Mouse (Mus musculus) liver, embryonic 16.5 days (tissue): ENCODE measurements at regions not wholly inside any gene's neighbourhood (a gene's known extent, or its start where the extent isn't known, plus 50 kb on each side); places are given as distances from the start of the nearest gene placed in this dataset.

Experiments used
- ATAC-seq: fragments of 200-750 bp; cut with Nextera tagmentation; 2 replicates; pipeline ENCODE4 v1.8.0; 2017; ENCODE audit warnings: low read depth, mild to moderate bottlenecking, moderate number of reproducible peaks, moderate library complexity
- H3K27ac ChIP-seq: fragments of 300-500 bp; sonication (generic); 2 replicates; pipeline ENCODE4 v1.5.1; 2014; ENCODE audit warnings: mild to moderate bottlenecking, low read length
- H3K27me3 ChIP-seq: fragments of 300-500 bp; sonication (generic); 2 replicates; pipeline ENCODE4 v1.6.1; 2014; ENCODE audit warnings: low read depth, low read length, mixed read lengths; ENCODE audit not compliant: control insufficient read depth, insufficient read depth
- H3K36me3 ChIP-seq: fragments of 300-500 bp; sonication (generic); 2 replicates; pipeline ENCODE4 v1.6.1; 2014; ENCODE audit warnings: mild to moderate bottlenecking; ENCODE audit not compliant: control insufficient read depth, insufficient read depth
- H3K4me1 ChIP-seq: fragments of 300-500 bp; sonication (generic); 2 replicates; pipeline ENCODE4 v1.6.1; 2014; ENCODE audit warnings: low read depth, low read length, mixed read lengths; ENCODE audit not compliant: control insufficient read depth
- H3K4me2 ChIP-seq: fragments of 300-500 bp; sonication (generic); 2 replicates; pipeline ENCODE4 v1.6.1; 2014; ENCODE audit warnings: low read depth, low read length, mixed read lengths
- H3K4me3 ChIP-seq: fragments of 300-500 bp; sonication (generic); 2 replicates; pipeline ENCODE4 v1.5.1; 2014; ENCODE audit warnings: low read depth, mild to moderate bottlenecking, low read length
- H3K9ac ChIP-seq: fragments of 300-500 bp; sonication (generic); 2 replicates; pipeline ENCODE4 v1.6.1; 2014; ENCODE audit warnings: low read depth, low read length
- H3K9me3 ChIP-seq: fragments of 300-500 bp; sonication (generic); replicated peaks from 2 replicates; pipeline ENCODE4 v1.6.1; 2016; ENCODE audit warnings: low read length; ENCODE audit not compliant: control insufficient read depth
- WGBS: fragments of 180-500 bp; shearing (Covaris S2); extraction: QIAGEN DNeasy Blood & Tissue Kit; methylation state at CpG from one replicate; pipeline ENCODE4 v1.1.7; 2014; ENCODE audit not compliant: insufficient replicate concordance; 5-methylcytosine and 5-hydroxymethylcytosine counted together

GRCm38 (mm10) chr4:55451026-55451425, 81.2 kb downstream of the Klf4 start:
- Histone ChIP-seq H3K27me3 (no peaks in the 10 kb centered on the region), H3K4me1 (no peaks in the 10 kb centered on the region)
- ATAC-seq = no peak

DNA sequence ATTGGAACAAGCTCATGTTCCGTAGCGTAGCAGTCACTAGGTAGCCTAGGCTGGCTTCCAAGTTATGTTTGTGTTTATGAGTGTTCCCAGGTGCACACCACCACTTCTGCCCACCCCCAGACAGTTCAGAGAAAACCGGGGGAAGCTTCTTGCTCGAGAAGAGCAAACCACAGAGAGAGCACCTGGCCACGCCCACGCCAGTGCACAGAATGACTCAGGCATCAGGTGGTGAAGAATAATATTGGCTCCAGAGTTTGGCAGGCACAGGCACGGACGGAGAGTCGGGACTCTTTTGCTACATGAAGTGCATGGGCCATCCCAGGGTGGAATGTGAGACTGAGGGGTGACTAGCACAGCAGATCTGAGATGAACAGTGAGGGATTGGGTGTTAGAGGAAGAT, 88.8 kb downstream of the Klf4 start:
- ATAC-seq = no peak
- Histone ChIP-seq H3K4me3 (no peak overlapping the region), H3K9me3 (no peaks in the 10 kb centered on the region), H3K27ac (no peak overlapping the region), H3K4me2 (no peak overlapping the region), H3K36me3 (no peaks in the 10 kb centered on the region), H3K4me1 (no peaks in the 10 kb centered on the region), H3K27me3 (no peaks in the 10 kb centered on the region), H3K9ac (no peak overlapping the region)
- WGBS = 54% methylated on average over 9 of the region's 9 CpGs

More at GRCm38 (mm10) chr4:55451026-55451425, 81.2 kb downstream of the Klf4 start:
- 42% methylated on average over 4 of the region's 4 CpGs for WGBS
- H3K9ac ChIP-seq = no peak overlapping the region
- H3K9me3 ChIP-seq = no peaks in the 10 kb centered on the region
- no peak overlapping the region for H3K4me3 ChIP-seq
- no peak overlapping the region for H3K27ac ChIP-seq
- no peaks in the 10 kb centered on the region for H3K36me3 ChIP-seq
- no peak overlapping the region for H3K4me2 ChIP-seq

- H3K9ac ChIP-seq = no peak overlapping the region
- no peaks in the 10 kb centered on the region for H3K27me3 ChIP-seq
- 62% methylated on average over 13 of the region's 13 CpGs for WGBS
- no peaks in the 10 kb centered on the region for H3K4me1 ChIP-seq
- ATAC-seq = no peak
- H3K27ac ChIP-seq = no peak overlapping the region
- no peaks in the 10 kb centered on the region for H3K9me3 ChIP-seq
- H3K4me3 ChIP-seq = no peak overlapping the region
- H3K4me2 ChIP-seq = no peak overlapping the region
- H3K36me3 ChIP-seq = no peaks in the 10 kb centered on the region
Measured at GRCm38 (mm10) chr4:55442098-55442497, 90.2 kb downstream of the Klf4 start.
